Mouse (Mus musculus) midbrain, embryonic 15.5 days (tissue): ENCODE measurements around the gene Spata46. TPM values are rescaled to one million over a fixed set of nuclear protein-coding genes. Genes with fewer than 3 reads are reported as not detected.
A peak's percentile ranks its signal among the peaks of the same experiment; 100 is the strongest.

ENCODE experiments used
- ATAC-seq: fragments of 200-750 bp; cut with Nextera tagmentation; replicated peaks from 2 replicates; pipeline ENCODE4 v1.8.0; 2017; ENCODE audit warnings: moderate TSS enrichment
- H3K27ac ChIP-seq: fragments of 300-500 bp; sonication (generic); 2 replicates; pipeline ENCODE4 v1.5.1; 2015; ENCODE audit warnings: mild to moderate bottlenecking, inconsistent platforms
- H3K27me3 ChIP-seq: fragments of 300-500 bp; sonication (generic); replicated peaks from 2 replicates; pipeline ENCODE4 v1.6.1; 2015; ENCODE audit warnings: inconsistent platforms
- H3K36me3 ChIP-seq: fragments of 300-500 bp; sonication (generic); replicated peaks from 2 replicates; pipeline ENCODE4 v1.6.1; 2015; ENCODE audit warnings: inconsistent platforms
- H3K4me1 ChIP-seq: fragments of 300-500 bp; sonication (generic); 2 replicates; pipeline ENCODE4 v1.6.1; 2015; ENCODE audit warnings: inconsistent platforms
- H3K4me2 ChIP-seq: fragments of 300-500 bp; sonication (generic); 2 replicates; pipeline ENCODE4 v1.6.1; 2015; ENCODE audit warnings: inconsistent platforms, mild to moderate bottlenecking, moderate library complexity
- H3K4me3 ChIP-seq: fragments of 300-500 bp; sonication (generic); 2 replicates; pipeline ENCODE4 v1.5.1; 2015; ENCODE audit warnings: mild to moderate bottlenecking, inconsistent platforms
- H3K9ac ChIP-seq: fragments of 300-500 bp; sonication (generic); 2 replicates; pipeline ENCODE4 v1.6.1; 2015; ENCODE audit warnings: mild to moderate bottlenecking, inconsistent platforms
- H3K9me3 ChIP-seq: fragments of 300-500 bp; sonication (generic); 2 replicates; pipeline ENCODE4 v1.6.1; 2016; ENCODE audit warnings: inconsistent platforms
- WGBS: fragments of 180-500 bp; shearing (Covaris S2); methylation state at CpG from one replicate; pipeline ENCODE4 v1.1.7; 2015; ENCODE audit warnings: mixed read lengths; 5-methylcytosine and 5-hydroxymethylcytosine counted together
- polyA plus RNA-seq: library from polyadenylated mRNA; unstranded; fragments of >200 nt; fragmentation: Nextera tagmentation; extraction: Ambion mirVana; gene quantifications from 2 replicates; pipeline ENCODE4 v1.2.1, GENCODE M21; 2015

Gene Spata46
- polyA plus RNA-seq, 1 experiment from 2014 or later: 2.0 TPM

- Histone ChIP-seq H3K36me3 (no peaks in the 10 kb centered on the region), H3K4me3 (no peak overlapping the region), H3K4me1 (no peaks in the 10 kb centered on the region), H3K27me3 (no peaks in the 10 kb centered on the region), H3K27ac (no peak overlapping the region), H3K4me2 (no peak overlapping the region), H3K9me3 (no peaks in the 10 kb centered on the region), H3K9ac (no peak overlapping the region)
- ATAC-seq: no peak
- 82% methylated on average over 3 of the region's 3 CpGs for WGBS
Measured at GRCm38 (mm10) chr1:170346266-170346665, 37.7 kb downstream of the Spata46 start.

GRCm38 (mm10) chr1:170351080-170351479 lies 42.5 kb downstream of the Spata46 start:
- no peaks in the 10 kb centered on the region for H3K9me3 ChIP-seq
- no peak overlapping the region for H3K9ac ChIP-seq
- H3K27ac ChIP-seq: no peak overlapping the region
- no peak overlapping the region for H3K4me2 ChIP-seq
- H3K4me3 ChIP-seq: no peak overlapping the region
- no peaks in the 10 kb centered on the region for H3K4me1 ChIP-seq
- no peaks in the 10 kb centered on the region for H3K27me3 ChIP-seq
- 0 out of 2 replicates have a peak, but pooled peaks have one; percentile 56 for ATAC-seq
- no peaks in the 10 kb centered on the region for H3K36me3 ChIP-seq

GRCm38 (mm10) chr1:170353335-170353734 lies 44.7 kb downstream of the Spata46 start:
- no peak overlapping the region for H3K4me3 ChIP-seq
- no peaks in the 10 kb centered on the region for H3K27me3 ChIP-seq
- no peak overlapping the region for H3K4me2 ChIP-seq
- no peaks in the 10 kb centered on the region for H3K9me3 ChIP-seq
- no peak overlapping the region for H3K27ac ChIP-seq
- no peaks in the 10 kb centered on the region for H3K36me3 ChIP-seq
- no peak overlapping the region for H3K9ac ChIP-seq
- H3K4me1 ChIP-seq: no peaks in the 10 kb centered on the region
- WGBS: 69% methylated on average over 3 of the region's 3 CpGs
- no peak; the same call in 1 of the 2 replicates for ATAC-seq

GRCm38 (mm10) chr1:170360183-170360915 lies 51.7 kb downstream of the Spata46 start:
- H3K9me3 ChIP-seq: no peaks in the 10 kb centered on the region
- H3K4me2 ChIP-seq: no peak overlapping the region
- 75% methylated on average over 10 of the region's 10 CpGs for WGBS
- no peak for ATAC-seq
- no peaks in the 10 kb centered on the region for H3K4me1 ChIP-seq
- H3K9ac ChIP-seq: no peak overlapping the region
- H3K36me3 ChIP-seq: no peaks in the 10 kb centered on the region
- no peak overlapping the region for H3K27ac ChIP-seq
- no peak overlapping the region for H3K4me3 ChIP-seq
- H3K27me3 ChIP-seq: 0 out of 2 replicates have a peak, but pooled peaks cover 3% of the 10 kb centered on the region

Other genes starting within 250 kb of the Spata46 start
- 9.4 TPM in 2 replicates for gene Ddr2, start 198.0 kb upstream of the Spata46 start, polyA plus RNA-seq
- 58.2 and 63.2 TPM in 2 replicates for gene Uap1, start 133.8 kb upstream of the Spata46 start, polyA plus RNA-seq
- 9.1 TPM in 2 replicates for gene Uhmk1, start 93.4 kb upstream of the Spata46 start, polyA plus RNA-seq
- not detected in 2 replicates for gene Sh2d1b2, start 76.1 kb upstream of the Spata46 start, polyA plus RNA-seq
- gene Sh2d1b1, start 31.5 kb upstream of the Spata46 start, polyA plus RNA-seq: 0.06 TPM in 1 of 2 replicates, not detected in the other
- gene Gm7694, start 2.5 kb upstream of the Spata46 start, polyA plus RNA-seq: 1.6 TPM in 2 replicates